Mouse (Mus musculus) cerebellum, postnatal 14 days (tissue): ENCODE data around the gene Fyco1.

Experiments used
- DNase-seq, 2 experiments: peaks; one replicate each; pipeline ENCODE4 v3.0.0; 2021; ENCODE audit warnings: mixed read lengths in 2 of 2

The Fyco1 gene

DNA sequence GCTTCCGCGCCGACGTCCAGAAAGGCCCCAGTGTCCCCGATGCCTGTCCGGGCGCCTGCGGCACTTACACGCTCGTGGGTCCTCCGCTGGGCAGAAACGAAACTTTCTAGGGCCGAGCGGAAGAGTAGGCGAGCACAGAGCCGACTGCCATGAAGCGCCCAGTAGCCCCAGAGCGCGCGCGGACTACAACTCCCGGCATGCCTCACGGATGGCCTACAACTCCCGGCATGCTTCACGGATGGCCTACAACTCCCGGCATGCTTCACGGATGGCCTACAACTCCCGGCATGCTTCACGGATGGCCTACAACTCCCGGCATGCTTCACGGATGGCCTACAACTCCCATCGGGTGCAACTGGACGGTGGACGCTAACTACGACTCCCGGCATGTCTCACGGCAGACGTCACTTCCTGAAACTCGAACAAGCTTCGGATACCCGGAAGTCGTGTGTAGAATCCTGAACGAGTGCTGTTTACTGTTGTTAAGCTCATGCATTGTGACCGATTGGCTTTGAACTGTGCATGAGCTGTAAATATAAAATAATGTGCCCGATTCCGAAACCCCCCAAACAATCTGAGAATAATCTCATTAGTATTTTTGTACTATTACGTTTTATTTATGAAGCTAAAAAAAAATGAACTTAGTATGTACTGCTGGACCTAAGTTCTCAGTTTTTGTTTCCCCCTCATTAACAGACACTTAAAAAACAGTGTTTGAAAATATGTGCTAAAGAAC is at the start of gene Fyco1:
Gene Fyco1, minus strand, starts transcription at position 187 of the 736 bp plus-strand sequence.
- DNase-seq, result peak; percentile 93 to 94

DNA sequence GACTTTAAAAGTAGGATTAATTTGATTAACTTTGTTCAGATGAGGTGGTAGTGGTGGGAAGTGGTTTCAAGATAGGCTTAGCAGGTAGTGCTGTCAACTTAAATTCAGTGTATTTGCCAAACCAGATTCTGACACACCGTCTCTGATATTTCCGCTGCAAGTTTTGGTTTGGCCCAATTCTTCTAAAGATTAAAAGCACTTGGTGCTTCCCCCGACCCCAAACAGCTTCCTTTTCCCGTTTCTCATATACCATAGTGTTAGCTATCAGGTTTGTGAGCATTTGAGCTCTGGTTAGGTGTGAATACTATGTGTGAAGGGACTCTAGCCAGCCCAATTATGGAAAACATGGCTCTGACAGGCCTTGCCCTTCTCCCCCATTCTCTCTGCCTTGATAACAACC is 20.4 kb upstream of the Fyco1 start:
- no peak for DNase-seq

DNA sequence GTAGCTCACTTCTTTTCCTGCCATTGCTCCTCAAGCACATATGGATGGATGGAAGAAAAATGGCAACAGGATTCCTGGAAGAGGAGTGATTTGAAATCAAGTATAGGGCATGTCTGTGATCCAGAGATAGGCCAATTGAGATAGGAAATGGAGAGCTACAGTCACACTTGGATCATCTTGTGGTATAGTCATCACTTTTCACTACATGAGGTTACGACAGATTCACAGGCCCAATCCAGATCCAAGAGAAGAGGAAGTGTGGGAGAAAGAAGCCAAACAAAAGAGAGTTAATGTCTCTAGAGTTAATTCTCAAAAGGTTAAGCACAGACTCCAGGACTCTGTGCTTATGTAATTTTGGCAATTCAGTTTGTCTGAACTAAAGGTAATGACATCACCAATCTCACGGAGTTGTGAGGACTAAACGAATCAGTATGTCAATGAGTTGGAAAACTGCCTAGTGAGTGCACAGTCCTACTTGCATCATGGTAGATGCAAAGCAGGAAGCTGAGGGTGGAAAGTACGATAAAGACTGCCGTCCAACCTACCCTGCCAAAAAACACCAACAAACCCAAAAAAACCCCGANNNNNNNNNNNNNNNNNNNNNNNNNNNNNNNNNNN is 17.6 kb upstream of the Fyco1 start:
- DNase-seq, result no peak

DNA sequence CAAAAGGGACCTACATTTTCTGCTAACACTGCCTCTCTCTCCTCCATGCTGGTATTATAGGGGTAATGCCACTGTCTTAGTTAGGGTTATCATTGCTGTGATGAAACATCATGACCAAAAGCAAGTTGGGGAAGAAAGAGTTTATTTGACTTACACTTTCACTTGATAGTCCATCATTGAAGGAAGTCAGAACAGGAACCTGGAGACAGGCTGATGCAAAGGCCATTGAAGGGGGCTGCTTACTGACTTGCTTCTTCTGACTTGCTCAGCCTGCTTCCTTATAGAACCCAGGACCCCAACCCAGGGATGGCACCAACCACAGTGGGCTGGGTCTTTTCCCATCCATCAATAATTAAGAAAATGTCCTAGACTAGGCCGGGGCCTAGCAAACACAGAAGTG is 11.9 kb upstream of the Fyco1 start:
- DNase-seq, result no peak

DNA sequence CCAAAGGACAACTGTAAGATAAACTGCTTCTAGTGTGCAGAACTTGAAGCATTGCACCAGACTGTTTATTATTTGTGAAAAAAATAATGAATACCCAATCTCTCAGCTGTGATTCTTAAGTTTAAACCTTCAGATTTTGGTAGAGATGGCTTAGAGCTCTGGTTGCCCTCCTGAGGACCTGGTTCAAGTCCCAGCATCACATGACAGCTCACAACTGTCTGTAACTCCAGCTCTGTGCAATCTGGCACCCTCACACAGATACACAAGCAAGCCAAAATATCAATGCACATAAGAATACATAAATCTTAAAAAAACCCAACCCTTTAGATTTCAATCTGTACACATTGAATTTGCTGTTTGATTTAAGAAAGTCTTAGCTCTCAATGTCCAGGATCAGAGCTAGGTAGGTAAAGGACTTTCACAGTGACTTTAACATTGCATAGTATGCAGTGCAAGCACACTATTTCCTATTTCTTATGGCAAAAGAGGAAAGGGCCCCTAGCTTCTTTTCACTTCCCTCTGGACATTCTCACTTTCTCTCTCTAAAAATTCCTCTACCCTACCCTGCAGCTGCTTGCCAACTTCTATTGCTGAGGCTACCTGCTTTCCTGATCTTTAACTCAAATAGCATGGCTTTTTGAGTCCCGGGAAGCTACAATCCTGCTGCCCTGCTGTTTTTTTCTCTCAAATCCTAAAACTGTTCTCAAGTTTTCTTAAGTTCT is 11.4 kb upstream of the Fyco1 start:
- DNase-seq, result no peak

DNA sequence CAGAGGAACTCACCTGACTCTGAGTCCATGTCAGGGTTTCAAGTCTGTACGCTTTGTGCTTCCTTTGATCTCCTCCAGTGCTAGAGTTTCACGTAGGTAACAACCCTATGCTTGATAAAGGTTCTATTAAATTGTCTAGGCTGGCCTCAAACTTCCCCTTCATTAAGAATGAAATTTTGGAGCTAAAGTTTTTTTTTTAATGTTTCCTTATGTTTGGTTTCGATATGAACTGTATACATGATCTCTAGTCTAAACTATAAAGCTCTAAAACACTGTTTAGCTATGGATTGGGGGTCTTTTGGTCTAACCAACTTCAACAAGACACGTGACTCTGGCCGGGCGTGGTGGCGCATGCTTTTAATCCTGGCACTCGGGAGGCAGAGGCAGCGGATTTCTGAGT is 10.2 kb upstream of the Fyco1 start, which contains the start of gene Xcr1:
Gene Xcr1, minus strand, starts transcription at position 101 of the 400 bp plus-strand sequence.
- DNase-seq, result no peak

DNA sequence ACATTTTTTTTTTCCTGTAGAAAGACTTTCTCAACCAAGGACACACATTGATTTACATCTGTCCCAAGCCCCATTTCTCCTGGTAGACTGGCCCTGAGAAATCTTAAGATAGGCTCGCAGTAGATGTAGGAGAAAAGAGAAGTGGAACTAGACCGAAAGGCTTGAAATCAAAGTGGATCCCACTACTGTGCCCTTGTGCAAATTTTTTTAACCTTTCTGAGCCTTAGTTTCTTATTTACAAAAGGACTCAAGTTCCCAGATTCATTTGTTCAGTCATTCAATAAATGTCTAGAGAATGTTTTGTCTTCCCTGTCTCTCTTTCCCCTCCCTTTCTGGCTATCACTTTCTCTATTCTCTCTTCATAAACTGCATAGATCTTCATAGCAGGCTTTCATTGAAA is 5.1 kb upstream of the Fyco1 start:
- no peak for DNase-seq

DNA sequence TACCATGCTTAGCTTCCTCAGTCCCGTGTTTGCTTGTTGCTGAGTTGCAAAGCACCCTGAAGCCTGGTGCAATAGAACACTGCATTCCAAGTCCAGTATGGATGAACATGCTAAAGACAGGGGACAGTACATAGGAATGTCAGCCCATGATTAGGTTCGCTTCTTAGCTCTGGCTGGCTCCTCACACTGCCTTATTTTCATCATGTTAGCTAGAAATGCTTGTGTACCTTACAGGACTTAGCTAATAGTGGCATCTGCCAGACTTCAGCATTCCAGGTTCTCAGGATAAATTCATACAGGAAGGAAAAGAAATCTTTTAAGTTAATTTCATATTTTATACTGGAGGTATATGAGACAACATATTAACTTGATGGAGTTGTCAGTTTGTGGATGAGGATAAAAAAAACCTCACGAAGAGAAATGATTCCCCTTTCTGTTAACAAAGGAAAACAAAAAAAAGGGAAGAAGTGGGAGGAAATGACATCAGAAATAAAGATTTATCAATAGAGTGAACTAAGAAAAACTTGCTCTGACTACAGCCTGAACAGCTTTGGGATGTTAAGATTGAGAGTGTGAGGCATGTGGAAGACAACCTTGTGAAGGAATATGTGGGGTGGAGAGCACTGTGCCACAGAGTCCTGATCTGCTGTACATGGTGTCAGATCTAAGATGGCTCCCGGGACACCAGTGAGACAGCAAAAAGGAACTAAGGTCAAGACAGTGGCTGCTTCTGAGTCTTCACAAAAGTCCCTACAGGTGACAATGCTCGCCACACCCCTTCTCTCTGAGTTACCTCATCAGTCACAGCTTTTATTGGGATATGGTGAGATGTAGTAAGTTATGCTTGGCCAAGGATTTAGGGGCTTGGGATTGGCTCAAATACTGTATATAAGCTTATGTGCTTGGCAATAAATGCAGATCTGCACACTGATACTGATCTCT is 1.0 kb upstream of the Fyco1 start:
- peak; percentile 14 to 28 for DNase-seq

DNA sequence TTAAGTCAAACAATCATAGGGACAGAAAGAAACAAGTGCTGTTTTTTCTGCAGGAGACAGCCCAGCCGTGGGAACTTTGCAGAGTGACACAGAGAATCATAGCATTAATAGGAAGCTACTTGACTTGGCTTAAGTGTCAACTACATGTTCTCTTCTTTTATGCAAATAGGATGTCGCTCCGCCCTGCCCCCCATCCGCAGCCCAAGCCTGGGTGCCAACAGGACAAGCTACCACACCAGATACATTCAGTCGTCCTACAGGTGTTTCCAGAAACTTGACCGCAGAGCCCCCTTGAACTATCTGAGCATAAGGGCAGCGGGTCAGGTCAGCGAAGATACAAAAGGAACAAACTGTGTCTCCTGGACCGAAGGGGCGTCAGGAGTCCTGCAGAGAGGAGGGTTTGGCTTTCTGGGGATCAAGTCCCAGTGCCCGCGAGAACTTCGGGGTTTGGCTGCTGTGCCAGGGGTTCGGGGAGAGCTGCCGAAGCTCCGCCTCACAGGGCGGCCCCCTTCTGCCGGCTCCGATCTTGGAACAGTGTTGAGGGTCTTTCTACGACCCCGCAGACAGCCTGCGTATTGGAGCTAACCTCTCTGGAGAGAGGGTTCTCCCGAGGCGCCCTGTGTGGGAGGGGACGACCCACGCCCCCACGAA is 512 bp downstream of the Fyco1 start:
- DNase-seq, result peak; percentile 43 to 49

DNA sequence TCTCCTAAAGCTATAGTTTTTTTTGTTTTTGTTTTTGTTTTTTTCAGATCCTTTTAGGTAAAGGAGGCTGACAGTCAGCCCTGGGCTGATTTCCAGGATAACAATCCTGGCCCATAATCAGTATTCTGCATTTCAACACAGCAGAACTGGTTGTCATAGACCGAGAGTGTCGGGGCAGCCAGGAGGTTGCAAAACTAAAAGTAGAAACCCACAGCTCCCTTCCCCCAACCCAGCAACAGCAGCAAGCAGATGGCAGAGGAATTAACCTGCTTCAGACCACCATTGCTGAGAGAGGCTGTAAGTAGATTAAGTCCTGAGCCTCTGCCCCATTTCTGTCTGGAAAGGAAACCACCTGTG is 1.0 kb downstream of the Fyco1 start:
- peak; percentile 10 to 14 for DNase-seq

DNA sequence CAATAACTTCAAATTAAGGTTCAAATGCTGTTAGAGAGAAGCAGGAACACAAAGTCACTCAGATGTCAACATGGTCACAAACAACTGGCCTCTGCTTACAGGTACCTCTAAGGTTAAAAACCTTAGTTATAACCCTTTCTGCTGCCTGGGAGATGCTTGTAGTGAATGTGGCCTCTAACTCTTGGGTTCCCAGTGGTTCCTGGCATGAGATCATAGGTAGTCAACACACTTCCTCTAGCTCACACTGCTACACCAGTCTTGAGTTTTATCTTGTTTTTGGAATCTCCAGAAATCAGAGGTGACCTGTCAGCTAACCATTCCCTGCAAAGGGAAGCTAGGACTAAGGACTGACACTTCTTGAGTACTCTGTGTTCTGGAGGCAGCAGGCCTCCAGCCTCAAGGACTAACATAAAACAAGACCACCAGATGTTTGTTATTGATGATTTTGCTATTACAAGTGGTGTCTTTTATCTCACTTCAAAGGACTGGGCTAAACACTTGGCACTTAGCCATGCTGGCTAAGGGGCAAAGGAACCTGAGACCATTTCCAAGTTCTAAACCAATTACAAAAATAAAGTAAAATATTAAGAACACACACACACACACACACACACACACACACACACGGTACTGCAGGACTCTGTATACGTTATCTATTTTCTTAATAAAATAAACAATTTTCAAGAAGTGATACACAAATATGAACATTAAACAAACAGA is 1.6 kb downstream of the Fyco1 start:
- peak; percentile 22 to 27 for DNase-seq

DNA sequence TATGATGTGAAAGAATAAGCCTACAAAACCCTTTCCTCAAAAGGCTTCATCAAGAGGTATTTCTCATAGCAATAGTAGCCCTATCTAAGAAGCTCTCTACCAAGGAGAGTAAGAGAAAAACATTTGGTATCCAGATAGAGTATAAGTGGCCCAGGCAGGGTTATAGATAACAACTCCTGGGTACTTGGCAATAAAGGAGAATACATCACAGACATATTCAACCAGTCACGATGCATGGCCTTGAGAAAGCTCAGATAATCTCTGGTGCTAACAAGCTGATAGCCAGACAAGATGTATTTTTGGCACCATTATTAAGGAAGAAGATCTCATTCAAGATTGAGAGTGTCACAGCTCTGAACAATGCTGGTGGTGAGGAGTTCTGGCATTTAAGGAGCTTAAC is 5.2 kb downstream of the Fyco1 start:
- DNase-seq, result no peak

DNA sequence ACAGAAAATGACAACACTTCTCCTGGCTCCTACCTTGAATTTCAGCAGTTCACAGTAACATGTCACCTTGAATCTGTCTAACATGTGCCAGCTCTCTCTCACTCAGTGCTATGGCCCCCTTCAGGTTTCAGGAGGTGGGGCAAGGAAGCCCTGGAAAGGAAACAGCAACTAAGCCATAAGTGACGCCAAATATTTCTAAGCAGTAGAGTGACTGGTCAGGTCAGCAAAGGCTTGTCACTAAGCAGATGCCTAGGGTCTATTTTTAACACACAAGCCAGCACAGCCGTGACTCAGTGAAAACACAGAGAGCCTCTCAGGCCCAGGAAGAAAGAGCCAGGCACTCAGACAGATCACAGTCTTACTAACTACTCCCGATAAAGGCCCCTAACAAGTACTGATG is 6.6 kb downstream of the Fyco1 start:
- DNase-seq, result no peak

DNA sequence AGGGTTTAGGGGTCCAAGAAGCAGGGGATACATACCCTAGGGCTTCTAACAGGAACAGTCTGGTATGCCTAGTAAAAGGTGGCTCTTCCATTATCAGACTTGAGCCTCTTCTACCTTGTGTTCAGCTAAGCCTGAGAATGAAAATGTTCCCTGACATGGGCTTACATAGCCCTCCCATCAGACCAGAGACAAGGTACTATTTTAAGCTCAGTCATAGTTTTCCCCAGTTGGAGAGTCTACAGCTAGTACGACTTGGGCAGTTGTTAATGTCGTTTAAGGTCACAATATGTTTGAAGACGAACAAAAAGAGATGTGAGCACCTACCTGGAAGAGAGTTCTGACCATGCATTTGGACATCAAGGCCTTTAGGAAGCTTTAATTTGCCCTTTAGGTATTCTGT is 7.2 kb downstream of the Fyco1 start:
- DNase-seq, result no peak

DNA sequence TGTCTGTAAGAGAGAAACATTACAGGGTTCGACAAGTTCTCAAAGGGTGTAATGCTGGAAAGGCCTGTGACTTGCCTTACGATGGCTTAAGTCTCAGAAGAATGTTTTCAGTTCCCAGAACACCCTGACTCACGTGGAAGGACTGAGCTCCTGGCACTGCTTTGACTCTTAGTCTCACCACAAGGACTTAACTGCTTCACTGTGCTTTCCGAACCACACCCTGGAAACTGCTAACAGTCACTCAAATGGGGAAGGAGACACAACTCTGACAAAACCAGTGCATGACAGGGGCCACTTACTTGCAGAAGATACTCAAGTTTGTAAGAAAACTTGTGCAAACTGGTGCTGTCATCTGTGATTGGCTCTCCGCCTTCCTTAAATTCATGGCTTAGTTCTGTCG is 11.5 kb downstream of the Fyco1 start:
- no peak for DNase-seq

DNA sequence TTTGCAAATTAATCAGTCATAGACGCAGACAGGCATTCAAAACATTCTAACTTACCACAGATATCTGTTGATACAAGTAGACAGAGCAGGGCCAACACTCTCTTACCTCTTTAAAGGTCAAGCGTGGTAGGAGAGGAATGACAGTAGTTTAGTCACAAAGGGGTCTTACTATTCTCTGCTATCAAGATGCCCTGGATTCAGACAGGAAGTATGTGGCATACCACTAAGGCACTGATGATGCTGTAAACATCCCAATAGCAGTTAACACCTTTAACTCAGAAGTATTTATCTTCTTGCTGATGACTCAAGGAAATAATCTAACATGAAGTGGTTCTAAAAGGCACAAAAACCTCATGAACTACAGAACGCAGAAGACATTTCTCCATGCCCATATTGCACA is 15.8 kb downstream of the Fyco1 start:
- no peak for DNase-seq

DNA sequence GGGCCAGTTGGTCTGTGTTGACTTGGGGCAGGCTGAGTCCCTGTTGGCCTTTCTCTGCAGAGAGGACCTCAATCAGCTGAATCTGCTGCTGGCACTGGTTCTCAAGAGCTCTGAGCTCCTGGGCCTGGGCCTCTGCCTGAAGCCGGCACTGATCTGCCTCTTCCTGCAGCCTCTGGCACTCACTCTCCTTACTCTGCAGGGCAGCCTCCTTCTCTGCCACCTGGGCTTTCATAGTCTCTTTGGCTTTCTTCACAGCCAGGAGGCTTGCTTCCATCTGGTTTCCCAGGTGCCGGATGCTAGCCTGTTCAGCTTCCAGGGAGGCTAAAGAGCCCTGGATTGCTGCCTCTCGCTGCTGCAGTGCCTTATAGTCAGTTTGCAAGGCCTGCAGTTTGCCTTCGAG is 22.8 kb downstream of the Fyco1 start:
- DNase-seq, result peak; percentile 27 to 43

DNA sequence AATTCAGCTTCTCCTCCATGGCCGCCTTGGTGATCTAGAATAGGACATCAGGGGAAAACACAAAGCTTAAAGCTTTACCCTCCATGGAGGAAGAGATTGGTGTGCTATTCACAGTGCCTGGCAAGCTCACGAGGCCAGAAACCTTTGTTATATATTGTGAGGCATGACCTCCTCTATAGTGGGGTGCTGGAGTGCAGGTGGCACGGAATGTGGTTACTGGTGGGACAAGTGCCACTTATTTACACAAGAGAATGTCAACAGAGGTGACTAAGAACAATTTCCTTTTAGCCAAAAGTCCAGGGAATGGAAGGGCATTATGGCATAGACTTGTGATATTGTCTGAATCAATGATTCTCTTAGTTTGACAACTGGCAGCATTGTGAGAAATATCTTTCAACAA is 25.1 kb downstream of the Fyco1 start:
- no peak for DNase-seq

DNA sequence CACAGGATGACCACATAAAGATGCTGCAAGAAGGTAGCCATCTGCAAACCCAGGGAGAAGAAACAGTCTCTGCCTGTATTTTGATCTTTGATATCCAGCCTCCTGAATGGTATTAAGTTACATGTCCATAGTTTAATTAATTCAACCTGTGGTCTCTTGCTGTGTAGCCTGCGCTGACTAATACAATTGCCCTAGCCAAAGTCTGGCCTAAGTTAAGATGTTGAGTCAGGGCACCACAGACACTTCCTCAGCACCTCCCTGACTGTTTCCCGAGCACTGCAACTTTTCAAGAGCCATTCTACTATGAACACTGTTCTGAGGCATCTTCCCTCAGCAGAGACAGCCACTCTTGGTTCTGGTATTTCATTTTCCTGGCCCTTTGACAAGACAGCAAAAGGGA is 33.1 kb downstream of the Fyco1 start:
- no peak for DNase-seq

DNA sequence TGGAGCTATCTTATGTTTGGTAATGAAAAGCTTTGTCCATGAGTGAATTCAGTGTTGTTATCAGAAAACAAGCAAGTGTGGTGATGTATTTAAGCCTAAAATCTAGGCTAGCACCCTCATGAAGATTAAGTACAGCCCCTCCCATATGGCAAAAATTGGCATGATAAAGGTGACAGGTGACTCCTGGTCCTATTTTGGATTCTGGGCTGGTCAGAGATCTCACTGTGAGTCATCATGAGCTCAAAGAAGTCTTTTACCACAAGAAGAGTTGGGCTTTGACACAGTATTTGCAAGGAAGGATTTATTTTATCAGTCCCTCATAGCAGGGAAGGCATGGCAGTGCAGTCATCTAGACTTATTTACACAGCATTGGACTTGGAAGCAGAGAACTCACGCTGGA is 35.7 kb downstream of the Fyco1 start:
- no peak for DNase-seq

DNA sequence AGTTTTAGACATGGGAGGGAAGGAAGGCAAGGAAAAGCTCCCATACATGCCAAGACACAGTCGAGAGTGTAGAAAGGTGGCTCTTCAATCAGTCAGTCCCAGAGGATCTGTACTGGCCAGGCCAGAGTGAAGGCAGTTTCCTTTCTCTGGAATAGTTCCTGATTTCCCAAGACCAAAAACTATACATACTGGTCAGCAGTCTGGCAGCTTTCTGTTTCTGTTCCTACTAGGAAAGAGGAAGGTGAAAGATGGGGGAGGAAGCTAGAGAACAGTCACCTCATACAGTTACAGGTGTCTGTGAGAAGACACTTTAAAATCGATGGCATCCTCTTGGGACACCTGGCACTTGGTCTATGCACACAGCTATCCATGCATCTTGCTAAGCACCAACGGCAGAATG is 36.3 kb downstream of the Fyco1 start:
- DNase-seq, result no peak

DNA sequence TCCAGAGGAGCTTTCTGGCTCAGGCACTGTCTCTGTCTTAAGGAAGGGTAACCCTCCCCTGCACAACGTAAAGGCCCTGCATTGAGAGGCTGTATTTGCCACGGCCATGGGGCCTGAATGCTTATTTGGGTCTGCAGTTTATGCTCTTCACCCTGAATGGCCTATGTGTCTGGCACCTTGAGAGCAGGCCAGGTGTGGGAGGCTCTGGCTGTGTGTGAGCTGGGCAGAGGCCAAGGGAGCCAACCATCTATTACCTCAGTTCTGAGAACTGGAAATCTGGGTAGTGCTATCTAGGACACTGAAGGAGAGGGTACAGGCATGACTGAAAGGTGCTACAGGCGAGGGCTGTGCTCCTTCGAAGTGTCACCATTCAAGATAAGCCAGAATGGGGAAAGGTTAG is 36.9 kb downstream of the Fyco1 start:
- peak in 1 of 2 experiments; percentile 23 for DNase-seq
